Mouse (Mus musculus): ENCODE measurements around the gene Baiap2.

Baiap2 gene

DNA sequence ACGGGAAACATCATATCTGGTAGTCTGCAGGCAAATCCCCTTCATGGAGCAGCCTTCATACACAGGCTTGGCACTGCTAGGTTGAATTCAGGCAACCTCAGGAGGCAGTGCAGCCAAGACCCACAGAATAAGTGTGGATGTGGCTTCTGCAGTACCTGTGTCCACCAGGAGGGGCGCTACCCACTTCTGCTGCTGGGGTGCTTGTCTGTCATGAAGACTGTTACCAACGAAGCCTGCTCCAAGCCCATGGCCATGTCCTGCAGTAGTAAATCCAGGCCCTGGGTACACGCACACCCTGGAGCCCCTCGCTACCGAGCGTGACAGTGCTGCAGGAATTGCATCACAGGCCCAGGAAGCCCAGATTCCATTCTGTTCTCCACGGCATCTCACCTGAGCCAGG lies 22.7 kb upstream of the Baiap2 start:
- peak; percentile 88 for DNase-seq (ENCODE audit: low spot score in 2 of 2)

DNA sequence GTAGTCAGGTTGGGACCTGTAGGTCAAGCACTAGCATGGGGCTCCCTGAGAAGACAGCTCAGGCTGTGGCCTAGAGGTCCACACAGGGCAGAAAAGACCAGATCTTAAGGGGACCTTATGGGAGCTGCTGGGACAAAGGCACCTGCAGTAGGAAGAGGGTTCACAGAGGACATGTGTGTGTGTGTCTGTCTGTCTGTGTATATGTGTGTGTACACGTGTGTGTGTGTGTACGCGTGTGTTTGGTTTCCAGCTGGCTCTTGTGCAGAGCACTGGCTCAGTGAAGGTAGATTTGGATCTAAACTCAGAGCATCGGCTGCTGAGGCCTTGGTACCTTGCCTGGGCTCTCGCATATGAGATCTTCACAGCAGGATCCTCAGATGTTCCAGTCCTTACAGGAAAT lies 21.9 kb upstream of the Baiap2 start:
- DNase-seq (ENCODE audit: low spot score in 2 of 2) = no peak

DNA sequence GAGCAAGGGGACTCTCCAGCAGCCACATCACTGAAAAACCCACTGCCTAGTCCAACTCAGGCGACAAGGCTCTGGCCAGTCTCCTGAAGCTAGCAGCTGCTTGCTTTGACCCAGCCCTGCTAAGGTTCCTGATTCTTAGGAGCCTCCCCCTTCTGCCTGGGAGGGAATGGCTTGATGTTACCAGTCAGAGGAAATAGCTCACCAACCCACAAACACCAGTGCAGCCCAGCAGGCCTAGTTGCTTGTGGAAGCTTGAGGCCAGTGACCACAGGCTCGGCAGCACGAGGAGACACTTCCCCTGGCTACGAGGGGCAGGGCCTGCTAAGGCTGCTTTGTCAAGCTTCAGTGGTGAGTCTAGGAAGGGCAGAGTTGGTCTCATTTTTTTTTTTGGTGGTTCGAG lies 17.4 kb upstream of the Baiap2 start:
- no peak for DNase-seq (ENCODE audit: low spot score in 2 of 2)

DNA sequence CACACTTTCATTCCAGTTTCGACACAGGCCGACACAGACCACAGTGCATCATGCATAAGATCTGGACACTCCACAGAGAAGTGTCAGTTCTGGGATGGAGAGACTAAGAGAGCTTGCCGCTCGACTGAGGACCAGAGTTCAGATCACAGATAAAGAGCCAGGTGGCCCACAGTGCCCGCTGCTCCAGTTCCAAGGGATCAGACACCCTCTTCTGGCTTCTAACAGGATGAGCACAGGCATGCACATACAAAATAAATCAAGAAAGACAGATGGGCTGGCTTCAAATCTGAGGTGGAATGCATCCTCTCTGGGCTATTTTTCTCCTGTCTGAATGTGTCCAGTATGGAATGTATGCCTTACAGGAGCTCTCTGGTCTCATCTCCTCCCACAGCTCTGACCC lies 15.8 kb upstream of the Baiap2 start:
- no peak for DNase-seq (ENCODE audit: low spot score in 2 of 2)

DNA sequence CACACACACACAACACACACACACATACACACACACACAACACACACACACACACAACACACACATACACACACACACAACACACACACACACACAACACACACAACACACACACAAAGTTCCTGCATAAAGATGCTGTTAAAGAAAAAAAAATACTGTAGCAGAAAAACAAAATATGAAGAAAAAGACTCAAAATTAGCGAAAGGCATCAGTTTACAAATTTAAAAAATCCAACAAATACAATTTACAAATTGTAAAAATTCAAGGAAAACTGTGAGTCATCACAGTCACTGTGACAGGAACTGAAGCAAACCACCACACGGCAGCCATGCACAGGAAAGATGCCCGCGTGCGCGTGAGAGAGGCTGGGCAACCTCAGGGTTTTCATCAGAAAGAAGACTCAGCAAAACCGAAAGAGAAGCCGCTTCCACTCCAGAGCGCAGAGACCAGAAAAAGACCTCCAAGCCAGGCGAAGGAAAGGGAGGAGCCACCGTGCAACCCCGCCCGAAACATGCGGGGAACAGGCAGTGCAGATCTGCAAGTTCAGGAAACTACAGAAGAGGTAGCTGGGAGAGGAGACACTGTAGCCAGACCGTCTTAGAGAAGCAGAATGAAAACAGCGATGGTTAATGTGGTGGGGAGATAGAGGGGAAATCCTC lies 14.4 kb upstream of the Baiap2 start:
- no peak for DNase-seq (ENCODE audit: low spot score in 2 of 2)

DNA sequence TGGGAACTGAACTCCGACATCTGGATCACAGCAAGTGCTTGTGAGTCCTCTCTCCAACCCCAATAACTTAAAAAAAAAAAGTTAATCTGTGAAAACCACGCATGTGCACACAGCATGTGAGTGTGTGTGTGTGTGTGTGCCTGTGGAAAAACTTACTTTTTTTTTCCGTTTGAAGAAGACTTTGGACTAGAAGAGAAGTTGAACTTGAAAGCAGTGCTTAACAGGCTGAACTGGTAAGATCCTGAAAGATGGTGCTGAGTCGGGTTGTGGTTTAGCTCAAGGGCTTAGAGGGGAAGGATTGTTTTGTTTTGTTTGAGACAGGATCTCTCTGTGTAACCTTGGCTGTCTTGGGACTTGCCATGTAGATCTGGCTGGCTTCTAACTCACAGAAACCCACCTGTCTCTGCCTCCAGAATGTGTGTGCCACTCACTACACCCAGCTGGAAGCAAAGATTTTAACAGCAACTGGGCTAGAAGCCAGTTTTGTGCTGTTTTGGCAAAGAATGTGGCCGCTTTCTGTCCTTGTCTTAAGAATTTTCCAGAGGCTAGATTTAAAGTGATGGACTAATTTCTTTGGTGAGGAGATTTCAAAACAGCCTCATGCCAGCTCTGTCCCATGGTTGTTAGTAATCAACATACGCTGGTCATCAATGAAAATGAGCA lies 12.8 kb upstream of the Baiap2 start:
- DNase-seq (ENCODE audit: low spot score in 2 of 2) = no peak

DNA sequence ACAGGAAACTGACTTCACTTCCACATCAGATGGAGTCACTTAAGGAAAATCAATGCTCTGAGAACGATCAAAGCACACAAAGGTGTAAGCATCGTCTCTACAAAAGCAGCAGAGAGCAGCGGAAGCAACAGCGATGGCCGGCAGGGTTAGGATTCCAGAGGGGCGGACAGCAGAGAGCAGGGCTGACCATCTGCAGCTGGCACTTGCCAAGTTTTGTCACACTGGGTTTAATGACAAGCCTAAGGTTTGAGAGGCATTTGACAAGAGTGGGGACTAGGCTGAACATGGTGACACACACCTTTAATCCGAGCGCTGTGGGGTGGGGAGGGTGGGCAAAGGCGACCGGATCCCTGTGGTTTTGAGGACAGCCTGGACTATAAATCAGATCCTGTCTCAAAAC lies 10.8 kb upstream of the Baiap2 start:
- DNase-seq (ENCODE audit: low spot score in 2 of 2) = no peak

DNA sequence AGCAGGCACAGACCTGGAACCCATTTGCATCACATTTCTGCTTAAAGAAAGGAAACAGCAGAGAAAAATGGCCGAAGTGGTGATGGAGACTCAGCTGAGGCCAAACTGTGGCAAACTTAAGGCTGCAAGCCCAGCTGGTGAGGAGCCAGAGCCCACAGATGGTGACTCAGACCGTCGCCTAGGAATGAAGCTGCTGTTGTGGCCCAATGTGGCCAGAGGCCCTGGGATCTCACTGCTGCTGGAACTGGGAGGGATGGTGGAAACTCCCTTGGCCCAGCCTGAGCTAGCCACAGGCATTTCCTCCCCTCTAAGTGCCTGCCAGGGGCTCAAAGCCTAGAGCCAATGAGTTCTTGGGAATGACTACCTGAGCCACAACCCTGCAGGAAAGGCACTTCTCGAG lies 9.4 kb upstream of the Baiap2 start:
- peak in 1 of 2 experiments; percentile 42 for DNase-seq (ENCODE audit: low spot score in 2 of 2)

DNA sequence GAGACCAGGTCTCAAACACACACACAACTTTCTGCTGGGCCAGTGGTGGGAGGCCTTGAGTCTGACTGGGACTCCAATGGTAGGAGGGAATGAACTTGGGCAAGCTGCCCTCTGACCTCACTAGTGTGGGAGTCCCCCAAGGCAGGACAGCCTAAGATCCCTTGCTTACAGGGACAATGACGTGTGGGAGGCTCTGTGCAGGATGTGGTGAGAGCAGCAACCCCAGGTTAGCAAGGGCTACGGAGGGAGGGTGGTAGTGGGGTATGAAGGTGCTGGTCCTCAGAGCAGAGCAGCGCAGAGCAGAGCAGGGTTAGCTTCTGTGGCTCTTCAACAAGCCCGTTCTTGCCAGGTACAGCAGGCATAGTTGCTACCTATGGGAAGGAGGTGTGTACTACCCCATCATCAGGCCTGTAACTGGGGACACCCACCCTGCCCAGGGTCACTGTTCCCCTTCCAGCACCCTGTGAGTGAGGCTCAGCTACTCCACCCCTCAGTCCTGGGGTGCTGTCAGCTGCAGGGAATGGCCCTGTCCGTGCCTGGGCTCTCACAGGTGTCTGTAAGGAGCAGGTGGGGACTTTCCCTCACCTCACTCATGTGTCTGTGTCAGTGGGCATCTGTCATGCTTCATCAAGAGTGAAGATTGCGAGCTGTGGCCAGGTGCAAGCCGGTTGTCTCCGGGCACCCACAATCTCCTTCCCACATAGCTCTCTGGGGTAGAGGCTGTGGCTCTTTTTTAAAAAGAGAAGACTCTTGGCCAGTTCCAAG lies 8.6 kb upstream of the Baiap2 start:
- DNase-seq (ENCODE audit: low spot score in 2 of 2) = no peak

DNA sequence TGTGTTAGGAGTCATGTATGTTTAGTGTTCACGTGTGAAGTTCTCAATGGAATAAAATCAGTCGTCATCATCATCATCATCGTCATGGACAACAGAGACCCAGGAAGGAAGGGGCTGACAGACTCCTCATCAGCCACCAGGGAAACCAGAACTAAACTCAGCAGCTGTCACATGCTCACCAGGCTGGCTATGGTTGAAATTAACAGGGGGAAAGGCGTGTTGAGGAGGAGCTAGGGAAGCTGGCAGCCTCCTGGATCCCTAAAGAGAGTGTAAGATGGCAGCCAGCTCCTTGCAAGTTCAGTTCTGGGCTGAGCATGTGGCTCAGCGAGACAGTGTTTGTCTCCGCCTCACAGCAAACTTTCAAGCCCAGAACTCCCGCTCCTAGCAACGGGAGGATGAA lies 7.8 kb upstream of the Baiap2 start:
- DNase-seq (ENCODE audit: low spot score in 2 of 2) = no peak

DNA sequence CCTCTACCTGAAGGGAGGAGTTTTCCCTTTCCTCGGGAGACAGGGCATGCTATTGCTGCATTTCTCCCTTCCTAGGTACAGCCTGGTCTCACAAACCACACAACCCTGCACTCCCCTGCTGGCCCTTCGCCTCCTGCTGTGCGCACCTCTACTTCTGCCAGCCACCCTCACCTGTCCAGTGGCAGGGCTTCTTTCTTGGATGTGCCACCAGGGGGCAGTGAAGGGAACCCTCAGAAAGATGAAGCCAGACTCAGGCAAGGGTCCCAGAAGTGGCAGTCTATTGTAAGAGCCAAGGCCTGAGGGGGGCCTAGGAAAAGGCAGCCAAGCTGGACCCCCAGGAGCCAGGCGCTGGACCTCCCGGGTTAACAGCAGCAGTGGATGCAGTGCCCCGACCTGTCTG lies 7.1 kb upstream of the Baiap2 start:
- peak; percentile 62 to 75 for DNase-seq (ENCODE audit: low spot score in 2 of 2)

DNA sequence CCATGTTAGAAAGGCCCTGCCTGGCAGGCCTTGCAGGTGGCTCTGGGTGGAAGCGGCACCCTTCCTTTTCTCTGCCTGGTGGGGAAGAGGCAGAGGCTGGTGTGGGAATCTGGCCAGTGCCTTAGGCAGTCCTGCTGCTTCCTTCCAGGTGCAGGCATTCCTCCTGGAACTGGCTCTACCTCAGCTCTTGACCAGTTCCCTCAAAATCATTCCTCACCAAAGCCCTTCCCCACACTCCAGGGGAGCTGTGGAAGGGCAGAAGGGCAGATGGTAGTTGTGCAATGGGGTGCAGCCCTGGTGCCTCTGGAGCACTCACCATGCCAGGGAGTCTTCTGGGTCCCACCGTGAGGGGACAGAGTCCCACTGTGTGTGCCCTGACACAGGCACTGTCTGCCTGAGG lies 6.1 kb upstream of the Baiap2 start:
- DNase-seq (ENCODE audit: low spot score in 2 of 2) = no peak

DNA sequence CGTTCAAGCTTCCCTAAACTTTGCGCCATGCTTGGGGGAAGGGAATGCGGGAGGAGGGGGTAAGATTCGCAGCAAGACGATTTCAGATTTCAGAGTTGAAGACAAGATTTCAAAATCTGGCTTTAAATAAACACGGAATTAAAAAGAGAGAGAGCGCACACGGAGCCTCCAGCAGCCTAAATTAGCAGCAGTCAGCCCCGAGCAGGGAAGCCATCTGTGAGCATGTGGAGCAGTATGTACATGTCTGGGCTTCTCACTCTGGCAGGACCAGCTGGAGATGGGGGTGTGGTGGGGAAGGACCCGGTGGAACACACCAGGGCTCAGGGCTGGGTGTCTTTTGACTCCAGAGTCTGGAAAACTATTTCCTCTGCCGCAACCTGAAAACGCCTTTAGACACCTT lies 5.3 kb upstream of the Baiap2 start:
- no peak for DNase-seq (ENCODE audit: low spot score in 2 of 2)

DNA sequence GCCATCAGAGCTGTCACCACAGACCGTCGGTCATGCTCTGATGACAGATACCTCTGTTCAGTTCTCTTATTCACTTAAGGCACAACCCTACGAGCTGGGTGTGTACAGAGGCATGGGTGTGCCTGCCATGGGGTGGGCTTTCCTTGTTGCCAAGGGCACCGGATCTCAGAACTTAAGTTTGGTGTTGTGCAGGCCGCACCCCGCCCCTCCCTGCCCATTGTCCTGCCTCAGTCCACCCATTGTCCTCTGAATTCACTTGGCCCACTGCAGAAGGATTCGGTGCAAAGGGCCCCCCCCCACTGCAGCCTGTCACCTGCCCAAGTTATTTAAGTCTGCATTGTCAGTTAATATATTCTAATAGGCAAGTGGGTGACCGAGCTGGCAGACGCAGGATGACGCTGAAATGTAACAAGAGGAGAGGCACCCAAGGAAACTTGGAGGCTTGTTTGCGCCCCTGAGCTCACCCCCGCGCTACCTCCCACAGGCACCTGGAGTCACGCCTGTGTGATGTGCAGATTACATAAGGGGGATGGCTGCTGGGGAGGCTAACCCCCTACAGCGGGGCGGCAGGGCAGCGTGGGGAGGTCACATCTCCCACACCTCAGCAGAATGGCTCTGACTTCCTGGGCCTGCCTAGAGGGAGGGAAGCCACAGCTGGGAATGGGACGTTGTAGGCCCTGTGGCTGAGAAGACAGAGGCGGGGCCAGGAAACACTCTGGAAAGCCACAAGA lies 4.6 kb upstream of the Baiap2 start:
- no peak for DNase-seq (ENCODE audit: low spot score in 2 of 2)

DNA sequence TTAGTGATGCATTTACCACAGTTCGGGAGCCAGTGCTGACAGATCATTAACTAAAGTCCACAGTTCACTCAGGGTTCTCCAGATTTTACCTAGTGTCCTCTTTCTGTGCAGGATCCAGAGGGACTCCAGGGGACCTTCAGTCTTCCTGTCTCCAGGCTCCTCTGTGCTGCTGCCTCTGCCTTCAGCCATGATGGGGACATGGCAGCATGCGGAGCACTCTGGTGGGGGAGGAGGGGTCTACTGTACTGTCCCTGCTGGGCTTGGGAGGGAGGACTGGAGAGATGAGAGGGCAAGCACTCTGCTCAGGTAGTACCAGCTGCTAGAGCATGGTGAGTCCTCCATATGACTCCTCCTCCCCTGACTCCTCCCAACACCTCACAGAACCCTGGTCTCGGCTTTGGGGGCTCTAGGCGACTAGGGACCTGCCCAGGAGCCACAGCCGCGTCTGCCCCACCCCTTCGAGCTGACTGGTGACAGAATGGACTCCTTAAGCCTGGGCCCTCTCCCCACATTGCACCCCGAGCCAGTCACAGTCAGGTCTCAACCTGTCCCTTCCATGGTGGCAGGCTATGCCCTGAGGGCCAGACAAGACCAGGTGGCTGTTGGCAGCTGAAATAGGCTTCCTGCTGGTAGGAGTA lies 3.4 kb upstream of the Baiap2 start:
- no peak for DNase-seq (ENCODE audit: low spot score in 2 of 2)

DNA sequence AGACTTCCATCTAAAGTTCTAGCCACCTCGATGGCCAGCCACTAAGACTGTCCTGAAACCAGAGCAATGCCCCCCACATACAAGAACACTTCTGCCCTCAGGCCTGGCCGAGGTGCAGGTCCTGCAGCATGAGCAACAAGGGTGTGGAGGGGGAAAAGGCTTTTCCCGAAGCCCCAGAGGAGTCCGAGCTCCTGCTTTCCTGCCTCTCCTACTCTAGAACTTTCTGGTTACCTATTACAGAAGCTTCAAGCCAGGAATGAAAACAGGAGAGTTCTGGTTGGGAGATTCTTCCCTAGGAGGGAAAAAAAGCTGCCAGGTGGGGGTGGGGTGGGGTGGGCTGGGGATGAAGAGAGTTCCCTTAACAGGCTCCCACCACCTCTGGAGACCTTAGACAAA lies 2.9 kb upstream of the Baiap2 start:
- no peak for DNase-seq (ENCODE audit: low spot score in 2 of 2)

DNA sequence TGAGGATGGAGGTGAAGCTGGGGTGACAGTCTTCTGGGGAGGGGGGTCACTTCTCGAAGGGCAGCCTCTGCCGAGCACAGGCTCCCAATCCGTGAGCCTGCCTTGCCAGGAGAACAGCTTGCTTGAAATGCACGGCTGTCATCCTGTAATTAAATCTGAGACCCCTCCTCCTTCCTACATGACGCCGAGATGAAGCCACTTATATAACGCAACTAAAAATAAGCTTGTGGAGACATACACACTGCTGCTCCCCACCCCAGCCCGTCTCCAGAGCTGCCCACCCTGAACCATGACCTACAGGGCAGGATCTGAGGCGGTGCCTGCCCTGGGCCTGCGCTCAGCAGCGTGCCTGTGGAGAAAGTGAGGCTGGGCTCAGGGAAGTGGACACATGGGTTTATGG lies 2.4 kb upstream of the Baiap2 start:
- no peak for DNase-seq (ENCODE audit: low spot score in 2 of 2)

DNA sequence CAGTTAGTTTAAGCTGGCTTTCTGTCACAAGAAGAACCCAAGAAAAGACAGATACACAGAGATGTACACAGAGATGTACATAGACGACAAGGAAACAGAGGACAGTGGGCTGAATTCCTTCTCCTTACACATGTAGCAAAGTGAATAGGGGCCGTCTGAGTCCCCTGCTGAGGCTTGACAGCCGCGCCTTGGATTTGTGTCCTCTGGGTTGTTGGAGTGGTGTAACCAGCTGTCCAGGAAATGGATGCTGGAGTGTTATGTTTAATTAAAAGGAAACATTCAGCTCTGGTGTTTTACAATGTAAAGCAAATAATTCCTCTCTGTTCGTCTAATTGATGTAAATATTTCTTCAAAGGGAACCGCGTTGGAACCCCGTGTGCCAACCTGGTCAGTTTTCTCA lies 769 bp upstream of the Baiap2 start:
- no peak for DNase-seq (ENCODE audit: low spot score in 2 of 2)

DNA sequence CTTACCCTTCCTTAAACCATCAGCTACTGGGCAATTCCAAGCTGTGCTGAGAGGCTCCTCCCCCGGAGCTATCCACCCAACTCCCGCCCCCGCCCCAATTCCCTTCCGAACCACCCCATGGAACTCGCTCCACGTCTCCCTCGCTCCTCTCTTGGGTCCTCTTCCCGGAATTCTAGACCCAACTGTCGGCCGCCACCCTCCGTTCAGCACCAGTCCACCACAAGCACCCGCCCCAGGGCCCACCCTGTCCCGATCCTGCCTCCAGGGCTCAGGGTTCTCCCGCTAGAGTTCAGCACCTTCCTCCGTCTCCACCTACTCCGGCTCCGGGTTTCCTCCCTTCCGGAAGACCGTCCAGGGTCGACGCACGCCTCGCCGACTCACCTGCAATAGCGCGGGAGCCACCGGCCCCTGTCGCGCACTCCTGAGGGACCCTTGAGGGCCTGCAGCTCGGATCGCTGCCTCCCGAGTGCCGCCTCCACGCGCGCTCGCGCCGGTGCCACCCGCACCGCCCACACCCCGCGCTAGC lies 299 bp upstream of the Baiap2 start:
- no peak for DNase-seq (ENCODE audit: low spot score in 2 of 2)

DNA sequence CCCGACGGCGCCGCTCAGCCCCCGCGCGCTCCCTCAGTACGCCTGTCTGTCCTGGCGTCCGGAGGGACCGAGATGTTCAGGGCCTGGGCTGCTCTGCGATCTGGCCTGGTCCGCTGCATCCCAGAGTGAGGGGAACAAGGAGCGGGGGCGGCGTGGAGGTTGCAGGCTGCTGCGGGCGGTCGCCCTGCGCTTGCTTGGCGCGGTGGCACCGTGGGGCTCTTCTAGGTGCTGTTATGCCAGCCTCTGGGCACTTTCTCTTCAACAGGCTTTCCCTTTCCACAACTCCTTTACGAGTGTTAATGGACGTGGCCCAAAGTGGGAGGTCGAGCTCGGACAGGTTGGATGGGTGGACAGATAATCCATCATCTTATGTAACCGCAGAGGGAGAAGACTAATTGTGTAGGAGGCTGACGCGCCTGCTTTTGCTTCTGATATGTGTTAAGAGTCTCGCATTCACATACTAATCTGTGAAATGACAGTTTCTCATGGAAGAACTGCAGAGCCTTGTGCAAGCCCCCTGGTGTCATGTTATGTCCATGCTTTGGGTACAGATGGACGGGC lies 945 bp downstream of the Baiap2 start:
- peak in 1 of 2 experiments; percentile 45 for DNase-seq (ENCODE audit: low spot score in 2 of 2)

DNA sequence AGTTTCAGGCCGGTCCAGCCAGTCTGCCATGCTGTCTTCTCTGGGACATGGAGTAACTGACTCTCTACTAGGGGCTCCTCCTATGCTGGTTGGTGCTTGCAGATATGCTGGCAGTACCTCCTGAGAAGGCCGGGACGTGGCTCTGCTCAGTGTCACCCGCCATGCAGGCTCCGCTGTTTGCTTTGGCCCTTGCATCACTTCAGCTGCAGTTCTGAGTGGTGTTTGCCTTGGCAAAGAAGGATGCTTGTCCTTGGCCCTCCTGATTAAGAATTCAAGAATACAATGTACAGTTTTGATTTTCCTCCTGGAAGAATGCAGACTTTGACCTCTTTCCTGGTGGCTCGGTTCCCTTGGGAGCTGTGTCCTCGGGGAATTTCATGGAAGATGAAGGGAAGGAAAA lies 2.8 kb downstream of the Baiap2 start:
- no peak for DNase-seq (ENCODE audit: low spot score in 2 of 2)
